Mouse (Mus musculus): ENCODE data around the gene Ccdc70.

DNA sequence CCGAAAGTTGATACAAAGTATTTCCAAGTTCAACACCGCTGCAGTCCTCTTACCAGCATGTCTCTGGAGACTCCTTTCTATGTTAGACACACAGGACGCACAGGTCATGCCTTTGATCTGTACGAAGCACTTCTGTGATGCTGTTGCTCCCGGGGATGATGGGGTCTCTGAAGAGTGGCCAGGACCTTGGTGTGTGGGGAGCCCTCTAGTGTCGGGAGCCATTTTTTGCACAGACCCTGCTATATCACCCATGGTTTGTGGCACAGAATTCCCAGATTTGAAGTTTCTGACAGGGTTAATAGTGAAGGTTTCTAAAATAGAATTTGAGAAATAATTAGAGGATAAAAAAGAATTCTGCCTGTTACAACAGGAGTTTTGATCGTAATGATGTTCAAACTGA is 52.7 kb downstream of the Ccdc70 start:
- peak; percentile 23; the same call in 1 of the 2 replicates for TF ChIP-seq CTCF (IDR thresholded peaks at IDR 0.05; ENCODE audit: borderline replicate concordance, extremely low read depth, insufficient read depth, insufficient read length)
- TF ChIP-seq POLR2A (IDR thresholded peaks at IDR 0.05; ENCODE audit: borderline replicate concordance, extremely low read depth, insufficient read depth, insufficient read length, poor library complexity, severe bottlenecking), result no peak

Data from brain, embryonic 14.5 days (tissue).